In genomic region chr9:70855868-70856267, GRCm38 (mm10) we compare ENCODE assay signal across 10 mouse cellular contexts.
A peak's percentile ranks its signal among the peaks of the same experiment; 100 is the strongest.
DNase-seq lines count a peak whose midpoint lies in the region; ATAC-seq and TF ChIP-seq lines count a peak whose summit lies in the region.
"Had no signal": no experiment of that assay in that cellular context is flagged by ENCODE, and none has a peak within 500 bp of the region (broad histone marks: within the 10 kb centered on the region; RNA-seq: fewer than 3 reads in every experiment).

No protein-coding gene starts in this region.

- H3K27ac ChIP-seq in midbrain, embryonic 14.5 days (replicated peaks; ENCODE audit: low read depth, low read length) = no peak overlapping the region
- H3K27ac ChIP-seq in midbrain, embryonic 13.5 days = no peak overlapping the region
- H3K27ac ChIP-seq in heart, postnatal 0 days (ENCODE audit: low read depth) = no peak overlapping the region
- H3K27ac ChIP-seq: gastrocnemius, adult 2 months had no signal

- intact Hi-C loops in gastrocnemius, postnatal 14 days (cut with DNase I; ENCODE audit: low total_unique reads) = no loop called here

- H3K36me3 ChIP-seq in midbrain, embryonic 14.5 days (ENCODE audit: control insufficient read depth, insufficient read depth, low read length) = no peaks in the 10 kb centered on the region
- no peaks in the 10 kb centered on the region for H3K36me3 ChIP-seq in midbrain, embryonic 13.5 days
- H3K36me3 ChIP-seq in heart, postnatal 0 days (replicated peaks; ENCODE audit: control insufficient read depth, insufficient read depth, low read length) = no peaks in the 10 kb centered on the region

- no peak overlapping the region for H3K9ac ChIP-seq in midbrain, embryonic 14.5 days (replicated peaks; ENCODE audit: low read length)
- no peak overlapping the region for H3K9ac ChIP-seq in midbrain, embryonic 13.5 days (replicated peaks)
- H3K9ac ChIP-seq in heart, postnatal 0 days (replicated peaks; ENCODE audit: low read depth, low read length) = no peak overlapping the region

- no peaks in the 10 kb centered on the region for H3K4me1 ChIP-seq in midbrain, embryonic 14.5 days (ENCODE audit: control insufficient read depth, insufficient read depth, low read length)
- peaks cover 4% of the 10 kb centered on the region; the same call in 1 of the 2 replicates for H3K4me1 ChIP-seq in midbrain, embryonic 13.5 days (replicated peaks)
- peaks cover 10% of the 10 kb centered on the region for H3K4me1 ChIP-seq in heart, postnatal 0 days (ENCODE audit: control insufficient read depth, insufficient read depth)

- TF ChIP-seq EP300 in heart, postnatal 0 days (IDR thresholded peaks at IDR 0.05; ENCODE audit: low read depth) = no peak

- no peaks in the 10 kb centered on the region for H3K27me3 ChIP-seq in midbrain, embryonic 14.5 days (ENCODE audit: control insufficient read depth, insufficient read depth, low read length)
- H3K27me3 ChIP-seq in midbrain, embryonic 13.5 days = no peaks in the 10 kb centered on the region
- H3K27me3 ChIP-seq in heart, postnatal 0 days (ENCODE audit: control insufficient read depth, insufficient read depth, low read length) = no peaks in the 10 kb centered on the region
- H3K27me3 ChIP-seq: CH12.LX had no signal

- no peaks in the 10 kb centered on the region for H3K9me3 ChIP-seq in midbrain, embryonic 14.5 days (ENCODE audit: control insufficient read depth, low read length)
- no peaks in the 10 kb centered on the region for H3K9me3 ChIP-seq in midbrain, embryonic 13.5 days
- no peaks in the 10 kb centered on the region for H3K9me3 ChIP-seq in heart, postnatal 0 days (replicated peaks; ENCODE audit: control insufficient read depth, low read length)

- ATAC-seq in midbrain, embryonic 14.5 days (ENCODE audit: low FRiP score, low TSS enrichment) = no peak
- no peak for ATAC-seq in midbrain, embryonic 13.5 days
- peak; percentile 87 for ATAC-seq in heart, postnatal 0 days (ENCODE audit: insufficient read depth, low read depth)
- ATAC-seq in cerebellum, adult (ENCODE audit: insufficient number of reproducible peaks, low FRiP score, low TSS enrichment) = no peak

- peak; percentile 27 for DNase-seq in gastrocnemius, postnatal 14 days
- no peak for DNase-seq in gastrocnemius, adult 8-10 months (ENCODE audit: low spot score in 2 of 2)
- peak; percentile 36 for DNase-seq in midbrain, embryonic 14.5 days
- DNase-seq in heart, postnatal 0 days (ENCODE audit: low spot score) = peak; percentile 80
- peak; percentile 32 to 34 for DNase-seq in spleen, postnatal 14 days (ENCODE audit: low spot score in 2 of 2)
- DNase-seq in ovary, postnatal 14 days (ENCODE audit: low spot score) = no peak
- DNase-seq: gastrocnemius, adult 2 months had no signal

- no peak overlapping the region for H3K4me3 ChIP-seq in midbrain, embryonic 14.5 days (replicated peaks; ENCODE audit: low read depth, low read length)
- H3K4me3 ChIP-seq in midbrain, embryonic 13.5 days (replicated peaks) = no peak overlapping the region
- H3K4me3 ChIP-seq in heart, postnatal 0 days (ENCODE audit: low read depth, low read length) = no peak overlapping the region
- H3K4me3 ChIP-seq: gastrocnemius, adult 2 months had no signal

- no peak for TF ChIP-seq CTCF in heart, postnatal 0 days (IDR thresholded peaks at IDR 0.05; ENCODE audit: low read depth)

- WGBS in midbrain, embryonic 14.5 days = 83% methylated on average over 6 of the region's 6 CpGs
- whole genome bisulfite sequencing in midbrain, embryonic 13.5 days = 87% methylated on average over 6 of the region's 6 CpGs
- WGBS in heart, postnatal 0 days = 18% methylated on average over 6 of the region's 6 CpGs

- no peak overlapping the region for H3K4me2 ChIP-seq in midbrain, embryonic 14.5 days (ENCODE audit: low read length)
- no peak overlapping the region for H3K4me2 ChIP-seq in midbrain, embryonic 13.5 days (replicated peaks)
- H3K4me2 ChIP-seq in heart, postnatal 0 days (ENCODE audit: low read depth, low read length) = no peak overlapping the region

Comparison
In these comparisons a context has a peak if more than half of its experiments do, and no peak if none do; other contexts are left out.
1. DNase-seq: peak in gastrocnemius, postnatal 14 days (single experiment), midbrain, embryonic 14.5 days (single experiment), heart, postnatal 0 days (single experiment) and spleen, postnatal 14 days (2 of 2); none in gastrocnemius, adult 8-10 months (0 of 2) and ovary, postnatal 14 days (single experiment).